Mouse (Mus musculus) forebrain, embryonic 11.5 days (tissue): ENCODE data around the gene Tiam2. TPM values are rescaled to one million over a fixed set of nuclear protein-coding genes. Genes with fewer than 3 reads are reported as not detected.
A peak's percentile ranks its signal among the peaks of the same experiment; 100 is the strongest.

ENCODE experiments used
- ATAC-seq: fragments of 200-750 bp; cut with Nextera tagmentation; replicated peaks from 2 replicates; pipeline ENCODE4 v1.8.0; 2017; ENCODE audit warnings: moderate TSS enrichment; ENCODE audit not compliant: low FRiP score
- DNase-seq: peaks from one replicate; pipeline ENCODE4 v3.0.0-alpha.2; 2017; ENCODE audit warnings: low spot score
- H3K27ac ChIP-seq: fragments of 300-500 bp; sonication (generic); 2 replicates; pipeline ENCODE4 v1.5.1; 2014; ENCODE audit warnings: low read depth, low read length
- H3K27me3 ChIP-seq: fragments of 300-500 bp; sonication (generic); 2 replicates; pipeline ENCODE4 v1.6.1; 2014; ENCODE audit warnings: mild to moderate bottlenecking, low read length, mixed read lengths; ENCODE audit not compliant: control insufficient read depth, insufficient read depth
- H3K36me3 ChIP-seq: fragments of 300-500 bp; sonication (generic); 2 replicates; pipeline ENCODE4 v1.6.1; 2014; ENCODE audit warnings: mild to moderate bottlenecking, low read length, moderate library complexity, mixed read lengths; ENCODE audit not compliant: control insufficient read depth, insufficient read depth
- H3K4me1 ChIP-seq: fragments of 300-500 bp; sonication (generic); replicated peaks from 2 replicates; pipeline ENCODE4 v1.6.1; 2014; ENCODE audit warnings: low read length, mixed read lengths; ENCODE audit not compliant: control insufficient read depth, insufficient read depth
- H3K4me2 ChIP-seq: fragments of 300-500 bp; sonication (generic); 2 replicates; pipeline ENCODE4 v1.6.1; 2014; ENCODE audit warnings: low read depth, mild to moderate bottlenecking, low read length, moderate library complexity, mixed read lengths; ENCODE audit not compliant: severe bottlenecking
- H3K4me3 ChIP-seq: fragments of 300-500 bp; sonication (generic); 2 replicates; pipeline ENCODE4 v1.5.1; 2014; ENCODE audit warnings: low read depth, low read length
- H3K9ac ChIP-seq: fragments of 300-500 bp; sonication (generic); 2 replicates; pipeline ENCODE4 v1.6.1; 2014; ENCODE audit warnings: low read length
- H3K9me3 ChIP-seq: fragments of 300-500 bp; sonication (generic); 2 replicates; pipeline ENCODE4 v1.6.1; 2016; ENCODE audit warnings: low read length, mixed read lengths; ENCODE audit not compliant: control insufficient read depth
- WGBS: fragments of 180-500 bp; shearing (Covaris S2); extraction: QIAGEN DNeasy Blood & Tissue Kit; methylation state at CpG from one replicate; pipeline ENCODE4 v1.1.7; 2014; 5-methylcytosine and 5-hydroxymethylcytosine counted together
- polyA plus RNA-seq: library from polyadenylated mRNA; unstranded; fragments of >200 nt; fragmentation: Nextera tagmentation; extraction: Ambion mirVana; gene quantifications from 2 replicates; pipeline ENCODE4 v1.2.1, GENCODE M21; 2014

Tiam2 gene
- polyA plus RNA-seq, 1 experiment from 2014 or later = 7.4 TPM

DNA sequence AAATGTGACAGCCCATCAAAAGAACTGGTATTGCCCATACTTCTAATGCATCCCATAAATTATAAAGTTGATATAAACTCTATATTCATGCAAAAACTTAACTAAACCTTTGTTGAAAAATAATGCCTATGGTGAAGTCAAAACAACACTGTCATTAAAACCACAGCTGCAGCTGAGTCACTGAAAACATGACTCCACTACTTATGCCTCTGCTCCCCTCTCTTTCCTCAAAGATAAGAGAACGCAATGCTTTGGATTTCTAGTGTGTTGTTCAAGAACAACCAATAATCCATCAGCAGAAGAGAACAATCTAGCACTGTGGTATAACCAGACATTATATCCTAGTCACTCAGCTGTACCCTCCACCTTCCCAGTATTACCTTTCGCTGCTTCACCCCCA, 213.9 kb downstream of the Tiam2 start:
- WGBS = 94% methylated on average over 2 of the region's 2 CpGs
- ATAC-seq = no peak
- no peaks in the 10 kb centered on the region for H3K36me3 ChIP-seq

DNA sequence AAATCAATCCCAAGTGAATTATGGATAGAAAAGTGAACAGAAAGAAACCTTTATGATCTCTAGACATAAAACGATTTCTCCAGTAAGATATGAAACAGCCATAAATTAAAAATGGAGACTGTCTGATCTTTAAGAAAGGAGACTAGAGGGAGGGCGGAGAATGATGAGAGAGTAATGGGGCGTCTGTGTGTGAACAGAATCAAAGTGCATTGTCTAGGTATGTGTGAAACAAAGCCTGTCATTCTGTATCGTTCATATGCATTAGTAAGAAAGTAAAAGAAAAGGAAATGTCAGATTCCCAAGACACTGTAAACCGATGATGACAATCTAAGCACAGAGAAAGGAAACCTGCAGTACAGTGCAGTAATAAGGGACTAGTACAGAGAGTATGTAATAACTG, 214.7 kb downstream of the Tiam2 start:
- 88% methylated on average over 5 of the region's 5 CpGs for WGBS
- H3K36me3 ChIP-seq = no peaks in the 10 kb centered on the region
- H3K27me3 ChIP-seq = no peaks in the 10 kb centered on the region
- no peak overlapping the region for H3K4me3 ChIP-seq
- ATAC-seq (no peak), DNase-seq (no peak)
- H3K27ac ChIP-seq = no peak overlapping the region
- no peaks in the 10 kb centered on the region for H3K4me1 ChIP-seq
- no peak overlapping the region for H3K9ac ChIP-seq
- no peaks in the 10 kb centered on the region for H3K9me3 ChIP-seq
- H3K4me2 ChIP-seq = no peak overlapping the region

More for the DNA sequence above, 213.9 kb downstream of the Tiam2 start:
- no peaks in the 10 kb centered on the region for H3K9me3 ChIP-seq
- no peaks in the 10 kb centered on the region for H3K4me1 ChIP-seq
- no peak overlapping the region for H3K27ac ChIP-seq
- H3K4me2 ChIP-seq = no peak overlapping the region
- DNase-seq = no peak
- no peak overlapping the region for H3K4me3 ChIP-seq
- no peaks in the 10 kb centered on the region for H3K27me3 ChIP-seq
- no peak overlapping the region for H3K9ac ChIP-seq

DNA sequence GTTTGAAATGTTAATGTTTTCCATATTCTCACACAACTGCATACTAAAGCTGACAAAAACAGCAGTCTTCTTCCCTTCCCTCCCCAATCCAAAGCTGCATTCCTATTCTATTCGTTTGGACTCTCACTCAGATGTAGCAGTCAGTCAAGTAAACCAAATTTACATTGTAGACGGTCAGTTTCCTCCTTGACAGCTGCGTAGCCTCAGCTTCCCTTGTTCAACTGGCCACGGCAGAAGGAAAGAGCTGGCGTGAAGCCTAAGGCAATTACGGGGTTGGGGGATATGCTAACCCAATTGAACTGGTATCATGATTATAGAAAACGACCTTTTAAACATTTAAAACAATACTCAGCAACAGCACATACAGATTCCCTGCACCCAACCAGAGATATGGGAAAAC, 221.4 kb downstream of the Tiam2 start:
- H3K4me2 ChIP-seq = no peak overlapping the region
- DNase-seq (no peak), ATAC-seq (no peak)
- no peak overlapping the region for H3K27ac ChIP-seq
- no peaks in the 10 kb centered on the region for H3K9me3 ChIP-seq
- 72% methylated on average over 7 of the region's 7 CpGs for WGBS
- H3K9ac ChIP-seq = no peak overlapping the region
- H3K4me3 ChIP-seq = no peak overlapping the region
- no peaks in the 10 kb centered on the region for H3K4me1 ChIP-seq
- H3K27me3 ChIP-seq = no peaks in the 10 kb centered on the region
- H3K36me3 ChIP-seq = no peaks in the 10 kb centered on the region

DNA sequence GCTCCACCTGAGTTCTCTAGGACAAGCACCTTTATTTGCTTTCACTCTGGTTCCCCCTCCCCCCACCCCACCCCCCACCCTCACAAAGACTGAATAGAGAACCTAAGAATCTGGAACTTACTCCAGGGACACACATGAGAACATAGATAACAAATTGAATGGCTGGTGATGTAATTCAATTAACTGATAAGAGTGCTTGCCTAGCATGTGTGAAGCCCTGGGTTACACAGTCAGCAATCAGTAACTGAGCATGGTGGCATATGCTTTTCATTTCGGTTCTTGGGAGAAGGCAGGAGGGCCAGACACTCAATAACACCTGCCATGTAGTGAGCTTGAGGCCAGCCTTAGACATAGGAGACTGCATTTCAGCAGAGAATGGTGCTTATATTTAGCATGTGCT, 229.9 kb downstream of the Tiam2 start:
- no peak for ATAC-seq
- Histone ChIP-seq H3K27ac (no peak overlapping the region), H3K4me2 (no peak overlapping the region; the same call in 1 of the 2 replicates), H3K4me1 (peaks cover 2% of the 10 kb centered on the region; the same call in 1 of the 2 replicates), H3K36me3 (no peaks in the 10 kb centered on the region), H3K27me3 (no peaks in the 10 kb centered on the region), H3K4me3 (no peak overlapping the region), H3K9ac (no peak overlapping the region), H3K9me3 (no peaks in the 10 kb centered on the region)
- no peak for DNase-seq
- WGBS = 81% methylated on average over 1 of the region's 1 CpGs

DNA sequence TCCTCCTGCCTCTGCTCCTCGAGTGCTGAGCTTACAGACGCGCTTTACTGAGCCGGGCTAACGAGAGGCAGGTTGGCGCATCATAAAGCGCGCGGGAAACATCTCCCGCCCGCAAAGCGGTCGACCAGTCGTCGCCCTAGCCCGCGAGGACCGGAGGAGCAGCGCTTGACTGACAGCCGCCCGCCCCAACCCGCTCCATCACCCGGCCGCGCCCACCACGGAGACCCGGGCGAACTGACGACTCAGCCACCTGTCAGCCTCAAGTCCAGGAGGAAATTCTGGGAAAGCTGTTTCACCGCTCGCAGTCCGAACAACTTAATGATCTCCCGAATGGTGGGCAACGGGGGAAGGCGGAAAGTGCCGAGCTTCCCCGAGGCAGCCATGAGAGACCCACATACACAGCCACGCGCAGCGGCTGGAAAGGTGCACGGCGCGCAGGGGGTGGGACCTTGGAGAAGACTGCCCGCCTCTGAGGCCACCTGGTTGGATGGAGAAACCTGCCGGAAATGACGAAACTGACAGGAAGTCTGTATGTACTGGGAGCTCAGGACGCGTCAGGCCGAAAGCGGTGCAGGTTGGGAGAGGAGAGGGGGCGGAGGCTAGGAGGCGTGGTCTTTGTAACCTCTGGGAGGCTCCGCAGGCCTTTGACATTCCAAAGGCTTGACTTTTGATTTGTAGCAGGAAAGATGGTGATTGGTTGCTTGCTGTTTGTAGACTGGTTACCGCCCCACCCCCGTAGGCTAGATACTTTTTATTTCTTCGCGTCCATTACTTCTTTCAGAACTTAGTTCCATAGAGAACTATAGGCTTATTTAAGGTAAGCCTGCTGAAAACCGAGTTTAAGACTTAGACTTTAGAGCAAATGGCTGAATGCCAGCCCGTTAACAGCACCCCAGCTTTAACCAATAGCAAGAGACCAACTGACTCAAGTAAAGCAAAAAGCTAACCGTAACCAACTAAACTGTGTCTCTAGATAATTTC, 231.2 kb downstream of the Tiam2 start, which contains the start of gene Tfb1m:
Gene Tfb1m, minus strand, starts transcription at position 451 of the 981 bp plus-strand sequence.
- no peaks in the 10 kb centered on the region for H3K27me3 ChIP-seq
- H3K4me3 ChIP-seq = peak within 1 kb of the TSS; percentile 59
- peak within 1 kb of the TSS; percentile 60 for H3K27ac ChIP-seq
- no peaks in the 10 kb centered on the region for H3K9me3 ChIP-seq
- H3K4me2 ChIP-seq = peak within 1 kb of the TSS; percentile 50
- DNase-seq (peak; percentile 97), ATAC-seq (peak; percentile 100)
- no peaks in the 10 kb centered on the region for H3K36me3 ChIP-seq
- H3K9ac ChIP-seq = peak within 1 kb of the TSS; percentile 57
- 1% methylated on average over 60 of the region's 60 CpGs for WGBS
- peaks cover 2% of the 10 kb centered on the region; the same call in 1 of the 2 replicates for H3K4me1 ChIP-seq

DNA sequence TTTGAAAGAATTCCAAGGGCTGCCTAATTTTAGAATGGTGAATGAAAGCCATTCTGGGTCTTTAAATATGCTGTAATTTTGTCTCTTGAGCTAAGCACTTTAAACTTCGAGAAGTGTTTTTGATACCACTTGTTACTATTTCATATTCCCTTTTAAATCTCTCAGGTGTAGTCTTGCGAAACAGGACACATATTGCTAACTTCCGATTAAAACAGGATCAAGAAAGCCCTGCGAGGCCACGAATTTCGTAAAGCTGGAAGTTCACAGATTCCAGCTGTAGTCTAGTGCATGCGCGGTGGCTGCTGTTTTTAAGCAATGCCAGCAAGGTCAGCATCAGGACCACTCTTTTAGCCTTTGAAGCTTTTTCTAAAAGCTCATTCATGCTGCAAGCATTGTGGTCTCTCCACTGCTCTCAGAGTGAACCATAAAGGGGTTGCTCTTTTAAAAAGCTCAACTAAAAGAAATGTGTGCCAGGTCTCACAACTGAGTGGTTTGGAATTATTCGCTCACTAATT, 232.0 kb downstream of the Tiam2 start:
- H3K9me3 ChIP-seq = no peaks in the 10 kb centered on the region

DNA sequence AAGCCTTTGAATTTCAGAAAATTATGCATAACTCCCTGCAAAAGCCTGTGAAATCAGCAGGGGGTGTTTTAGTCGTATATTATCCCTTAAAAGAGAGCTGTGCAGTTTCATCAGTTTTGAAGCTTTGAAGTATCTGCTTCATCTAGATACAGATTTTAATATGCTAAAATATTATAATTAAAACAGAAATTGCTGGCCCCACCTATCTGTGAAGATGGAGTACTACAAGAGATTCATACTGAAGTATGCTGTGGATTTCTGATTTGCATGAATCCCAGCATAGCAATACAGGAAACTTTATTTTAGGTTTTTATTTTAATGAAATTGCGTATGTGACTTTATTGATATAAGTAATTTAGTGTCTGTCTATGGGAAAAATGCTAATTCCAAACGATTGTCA, 234.2 kb downstream of the Tiam2 start:
- peaks cover 2% of the 10 kb centered on the region; the same call in 1 of the 2 replicates for H3K4me1 ChIP-seq
- H3K9ac ChIP-seq = no peak overlapping the region
- H3K9me3 ChIP-seq = no peaks in the 10 kb centered on the region
- 84% methylated on average over 3 of the region's 3 CpGs for WGBS
- DNase-seq (no peak), ATAC-seq (no peak)
- no peaks in the 10 kb centered on the region for H3K36me3 ChIP-seq
- H3K27me3 ChIP-seq = no peaks in the 10 kb centered on the region
- no peak overlapping the region for H3K27ac ChIP-seq
- no peak overlapping the region for H3K4me3 ChIP-seq
- H3K4me2 ChIP-seq = no peak overlapping the region

More for the DNA sequence above, 232.0 kb downstream of the Tiam2 start:
- DNase-seq = no peak
- WGBS = 53% methylated on average over 9 of the region's 9 CpGs
- Histone ChIP-seq H3K27me3 (no peaks in the 10 kb centered on the region), H3K36me3 (no peaks in the 10 kb centered on the region), H3K4me2 (peak overlapping the region; percentile 50; the same call in 1 of the 2 replicates), H3K4me3 (peak overlapping the region; percentile 59; the same call in 1 of the 2 replicates), H3K27ac (peak overlapping the region; percentile 28), H3K9ac (peak overlapping the region; percentile 29; the same call in 1 of the 2 replicates), H3K4me1 (peaks cover 2% of the 10 kb centered on the region; the same call in 1 of the 2 replicates)
- ATAC-seq = no peak

DNA sequence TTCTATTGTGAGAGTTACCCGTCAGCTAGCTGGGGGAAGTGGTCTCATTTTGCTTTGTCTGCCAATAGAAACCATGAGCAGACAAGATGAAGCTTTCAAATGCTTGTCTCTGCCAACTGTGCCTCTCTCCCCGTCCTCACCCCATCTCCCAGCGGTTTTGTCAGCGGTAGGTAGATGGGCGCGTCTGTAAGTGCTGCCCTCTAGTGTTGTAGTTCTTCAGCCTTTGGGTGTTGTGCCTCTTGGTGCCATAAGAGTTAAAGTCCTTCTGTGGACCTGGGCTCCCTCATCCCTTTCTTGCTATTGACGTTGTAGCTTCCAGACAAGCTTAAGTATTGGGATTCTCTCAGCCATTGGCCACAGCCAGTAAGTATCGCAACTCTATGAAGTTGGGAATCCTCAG, 236.0 kb downstream of the Tiam2 start:
- ATAC-seq = no peak
- Histone ChIP-seq H3K4me3 (no peak overlapping the region), H3K27ac (no peak overlapping the region), H3K27me3 (no peaks in the 10 kb centered on the region), H3K9me3 (no peaks in the 10 kb centered on the region), H3K4me2 (no peak overlapping the region), H3K36me3 (no peaks in the 10 kb centered on the region), H3K4me1 (peaks cover 2% of the 10 kb centered on the region; the same call in 1 of the 2 replicates), H3K9ac (no peak overlapping the region)
- WGBS = 60% methylated on average over 8 of the region's 8 CpGs
- DNase-seq = no peak
